Mouse (Mus musculus): Measurements from ENCODE around the gene Cnnm4.

DNA sequence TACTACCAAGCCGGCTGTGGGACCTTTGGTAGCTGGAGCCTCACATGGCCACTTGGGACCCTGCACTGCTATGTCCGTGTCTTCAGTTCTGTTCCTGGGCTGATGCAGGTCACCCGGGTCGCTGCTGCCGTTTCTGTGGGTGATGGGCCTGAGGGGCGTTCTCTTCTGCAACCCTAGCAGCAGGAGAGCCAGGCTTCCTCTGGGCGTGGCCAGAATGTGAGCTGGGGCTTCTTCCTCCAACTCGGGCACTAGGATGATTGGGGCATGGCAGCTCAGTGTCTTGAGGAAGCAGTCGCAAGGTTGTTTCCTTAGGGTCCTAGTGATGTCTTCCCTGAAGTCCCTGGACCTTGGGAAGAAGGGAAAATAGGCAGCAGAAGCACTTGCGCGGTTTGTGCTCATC, 48.2 kb downstream of the Cnnm4 start:
- TF ChIP-seq CTCF (conservative IDR thresholded peaks at IDR 0.05; ENCODE audit: low read length) (no peak), POU5F1 (IDR thresholded peaks at IDR 0.05; ENCODE audit: borderline replicate concordance, low read length) (no peak)

Data from E14TG2a.4 (cell line).